Mouse (Mus musculus): ENCODE results near the gene Msi2.
A peak's percentile ranks its signal among the peaks of the same experiment; 100 is the strongest.

Msi2 gene

GRCm38 (mm10) chr11:88369898-88370297 is 348.4 kb downstream of the Msi2 start:
- no peak for DNase-seq (ENCODE audit: low read depth, low spot score)

GRCm38 (mm10) chr11:88367501-88367900 is 350.8 kb downstream of the Msi2 start:
- DNase-seq (ENCODE audit: low read depth, low spot score): no peak

DNA sequence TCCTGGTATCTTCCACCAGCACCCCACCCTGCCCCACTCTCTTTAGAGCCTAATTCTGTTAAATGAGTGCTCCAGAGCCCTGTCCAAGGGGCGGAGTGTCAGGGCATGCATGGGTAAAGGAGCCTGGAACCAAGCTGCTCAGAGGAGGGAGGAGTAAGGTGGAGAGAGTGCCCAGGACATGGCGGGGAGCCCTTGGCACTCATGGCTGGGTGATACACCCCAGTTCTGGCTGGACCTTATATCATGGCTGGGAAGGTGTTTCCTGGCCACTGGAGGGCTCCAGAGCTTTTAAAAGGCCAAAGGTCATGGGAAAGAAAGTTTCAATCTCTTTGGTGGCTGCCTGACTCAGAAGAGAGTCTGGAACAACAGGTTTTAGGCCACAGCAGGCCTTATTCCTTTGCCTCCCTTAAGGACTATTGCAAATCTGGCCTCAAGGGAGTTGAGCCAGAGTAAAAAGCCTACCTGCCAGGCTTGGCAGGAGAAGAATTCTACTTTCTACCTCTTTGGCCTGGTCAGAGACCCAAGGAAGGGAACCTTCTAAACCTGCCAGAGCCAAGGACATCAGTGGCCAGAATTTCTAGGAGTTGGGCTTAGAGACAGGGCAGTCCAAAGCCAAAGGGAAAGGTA is 352.3 kb downstream of the Msi2 start:
- DNase-seq (ENCODE audit: low read depth, low spot score): no peak

- DNase-seq (ENCODE audit: low read depth, low spot score): no peak
Measured at GRCm38 (mm10) chr11:88364231-88364630, 354.1 kb downstream of the Msi2 start.

GRCm38 (mm10) chr11:88363481-88363880 is 354.8 kb downstream of the Msi2 start:
- DNase-seq (ENCODE audit: low read depth, low spot score): no peak

GRCm38 (mm10) chr11:88359736-88360135 is 358.6 kb downstream of the Msi2 start:
- no peak for DNase-seq (ENCODE audit: low read depth, low spot score)

- DNase-seq (ENCODE audit: low read depth, low spot score): no peak
Measured at GRCm38 (mm10) chr11:88357325-88357724, 361.0 kb downstream of the Msi2 start.

DNA sequence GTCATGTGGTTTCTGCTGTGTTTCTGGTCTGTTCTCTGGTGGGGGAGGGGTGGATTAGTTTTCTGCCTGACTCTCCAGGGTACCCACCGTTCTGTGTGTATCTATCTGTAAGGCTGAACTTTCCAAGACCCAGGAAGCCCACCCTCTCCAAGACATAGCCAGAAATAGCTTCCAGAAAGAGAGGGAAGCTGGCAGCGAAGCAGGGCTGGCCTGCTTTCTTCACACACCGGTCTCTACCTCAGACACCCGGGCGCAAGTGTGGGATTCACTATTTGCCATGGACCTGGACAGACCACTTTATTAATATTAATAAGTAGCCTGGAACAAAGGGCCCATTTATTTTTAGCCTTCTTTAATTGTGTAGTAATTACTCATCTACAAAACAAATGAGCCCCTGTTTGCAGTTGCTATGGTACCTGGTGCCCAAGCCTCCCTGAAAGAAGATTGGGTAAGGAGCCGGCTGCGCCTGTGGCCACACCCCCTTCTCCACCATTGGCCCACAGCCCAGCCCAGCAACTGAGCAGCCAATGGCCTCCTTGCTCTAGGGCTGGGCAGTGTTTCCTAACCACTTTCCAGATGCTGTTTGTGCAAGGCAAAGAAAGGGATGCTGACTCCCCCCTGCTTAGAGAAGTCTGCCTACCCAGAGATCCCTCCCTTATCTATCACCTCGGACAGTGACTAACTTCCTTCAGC is 361.6 kb downstream of the Msi2 start:
- peak; percentile 53 for DNase-seq (ENCODE audit: low read depth, low spot score)

DNA sequence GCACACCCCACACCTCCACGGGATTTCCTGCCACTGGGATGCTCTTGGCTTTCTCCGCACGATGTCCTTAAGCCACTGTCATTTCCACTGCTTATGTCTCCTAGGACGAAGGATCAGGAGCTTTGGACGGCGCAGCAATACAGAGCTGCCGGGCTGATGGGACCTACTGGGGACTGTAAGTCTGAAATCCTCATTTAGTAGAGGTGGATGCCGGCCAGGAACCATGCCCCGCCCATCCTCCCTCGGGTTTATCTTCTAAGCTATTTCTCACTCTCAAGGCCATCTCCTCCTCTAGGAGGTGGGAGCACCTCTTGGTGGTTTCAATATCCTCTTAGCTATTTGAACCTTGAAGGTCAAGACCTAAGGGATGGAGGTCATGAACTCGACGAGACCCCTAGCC is 362.3 kb downstream of the Msi2 start:
- peak; percentile 29 for DNase-seq (ENCODE audit: low read depth, low spot score)

DNA sequence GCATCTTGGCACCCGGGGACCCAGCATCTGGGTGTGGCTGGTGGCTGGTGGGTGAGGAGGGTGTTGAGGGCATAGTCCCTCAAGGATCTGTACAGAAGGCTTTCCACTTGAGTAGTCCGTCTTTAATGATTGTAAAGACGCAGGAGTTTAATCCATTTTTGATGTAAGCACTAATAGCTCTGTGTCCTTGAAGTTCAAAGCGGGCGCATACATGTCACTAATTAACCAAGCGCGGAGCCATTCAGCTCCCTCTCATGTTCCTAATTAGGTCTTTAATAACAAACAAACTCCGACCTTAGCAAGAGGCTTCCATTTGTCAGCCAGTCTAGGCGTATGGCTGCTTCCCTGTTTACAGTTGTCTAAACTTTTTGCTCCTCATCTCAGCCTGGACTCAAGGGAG is 363.5 kb downstream of the Msi2 start:
- no peak for DNase-seq (ENCODE audit: low read depth, low spot score)

- DNase-seq (ENCODE audit: low read depth, low spot score): no peak
Measured at GRCm38 (mm10) chr11:88351722-88352473, 366.4 kb downstream of the Msi2 start.

DNA sequence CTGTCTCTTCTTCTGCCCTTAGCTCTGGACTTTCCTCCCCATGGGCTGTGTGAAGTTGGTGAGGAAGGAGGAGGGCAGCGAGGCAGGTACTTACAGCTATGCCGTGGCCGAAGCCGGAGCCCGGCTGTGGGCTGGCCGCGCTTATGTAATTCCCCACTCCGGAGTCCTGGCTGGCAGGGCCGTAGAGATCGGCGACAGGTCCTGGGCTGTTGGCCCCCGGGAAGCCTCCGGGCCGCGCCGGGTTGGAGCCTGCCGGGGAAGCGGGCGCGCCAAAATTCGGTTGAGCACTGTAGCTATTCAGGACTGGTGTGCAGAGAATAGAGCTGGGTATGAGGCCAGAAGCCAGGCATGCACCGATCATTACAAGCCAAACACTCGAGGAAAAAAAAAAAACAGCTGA is 369.6 kb downstream of the Msi2 start:
- no peak for DNase-seq (ENCODE audit: low read depth, low spot score)

DNA sequence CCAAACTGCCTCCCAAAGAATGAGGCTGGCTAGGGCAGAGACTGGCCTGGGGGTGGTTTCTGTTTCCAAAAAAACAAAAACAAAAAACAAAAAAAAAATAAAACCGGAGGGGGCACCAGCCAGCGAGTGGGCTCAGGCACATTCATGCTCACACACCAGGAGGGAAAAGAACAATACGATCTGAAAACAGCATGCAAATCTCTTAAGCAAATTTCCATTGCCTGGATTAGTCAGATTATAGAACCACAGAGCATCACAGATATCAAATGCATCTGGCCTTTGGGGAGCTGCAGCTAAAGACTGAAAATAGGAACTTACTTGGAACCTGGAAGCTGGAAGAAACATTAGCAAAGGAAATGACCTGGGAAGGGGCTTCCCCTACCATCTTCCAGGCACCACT is 370.3 kb downstream of the Msi2 start:
- DNase-seq (ENCODE audit: low read depth, low spot score): no peak

GRCm38 (mm10) chr11:88346066-88346465 is 372.2 kb downstream of the Msi2 start:
- no peak for DNase-seq (ENCODE audit: low read depth, low spot score)

- no peak for DNase-seq (ENCODE audit: low read depth, low spot score)
Measured at GRCm38 (mm10) chr11:88337926-88338325, 380.4 kb downstream of the Msi2 start.

DNA sequence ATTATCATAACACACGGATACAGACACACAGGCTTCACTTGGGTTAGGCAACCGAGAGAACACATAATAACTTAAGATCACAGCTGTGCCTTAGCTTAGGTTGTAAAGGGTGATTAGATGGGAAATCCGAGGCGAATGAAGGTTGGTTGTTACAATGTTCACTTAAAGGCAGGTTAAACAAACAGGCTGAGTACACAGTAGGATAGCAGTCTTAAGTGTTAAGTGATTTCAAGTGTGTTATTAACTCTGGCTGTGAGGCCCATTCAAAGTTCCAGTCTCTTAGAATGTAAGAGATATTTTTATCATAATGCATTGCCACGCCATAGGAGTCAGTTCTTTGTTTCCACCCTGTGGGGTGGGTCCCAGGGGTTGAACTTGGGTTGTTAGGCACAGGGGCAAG is 383.4 kb downstream of the Msi2 start:
- no peak for DNase-seq (ENCODE audit: low read depth, low spot score)

DNA sequence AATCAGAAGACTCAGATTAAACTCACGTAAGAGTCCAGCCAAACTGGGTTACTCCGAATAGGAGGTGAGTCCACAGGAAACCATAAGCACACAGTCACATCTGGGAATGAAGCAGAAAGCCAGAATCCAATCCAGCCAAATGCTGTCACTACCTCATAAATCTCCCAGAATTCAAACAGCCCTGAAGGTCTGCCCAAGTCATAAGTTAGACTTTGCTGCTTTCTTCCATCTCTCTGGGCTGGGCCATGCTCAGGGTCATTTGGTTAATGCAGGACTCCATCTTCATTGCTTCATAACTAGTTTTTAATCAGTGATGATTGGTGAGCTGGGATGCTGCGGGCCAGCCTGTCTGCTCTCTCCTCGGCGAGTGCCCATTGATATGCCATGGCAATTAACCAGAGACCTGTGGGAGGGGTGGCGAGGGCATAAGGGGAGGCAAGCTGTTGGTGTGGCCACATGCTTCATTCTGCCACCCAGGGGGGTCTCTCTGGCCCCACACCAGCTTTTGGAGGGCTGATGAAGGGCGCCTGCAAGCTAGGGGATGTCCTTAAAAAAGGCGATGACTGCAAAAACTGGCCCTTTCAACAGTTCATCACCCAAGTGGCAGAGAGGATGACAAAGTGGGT is 385.9 kb downstream of the Msi2 start:
- no peak for DNase-seq (ENCODE audit: low read depth, low spot score)

GRCm38 (mm10) chr11:88331722-88332121 is 386.6 kb downstream of the Msi2 start:
- DNase-seq (ENCODE audit: low read depth, low spot score): no peak

GRCm38 (mm10) chr11:88330799-88331198 is 387.5 kb downstream of the Msi2 start:
- no peak for DNase-seq (ENCODE audit: low read depth, low spot score)

GRCm38 (mm10) chr11:88328813-88329595 is 389.3 kb downstream of the Msi2 start:
- DNase-seq (ENCODE audit: low read depth, low spot score): no peak

DNA sequence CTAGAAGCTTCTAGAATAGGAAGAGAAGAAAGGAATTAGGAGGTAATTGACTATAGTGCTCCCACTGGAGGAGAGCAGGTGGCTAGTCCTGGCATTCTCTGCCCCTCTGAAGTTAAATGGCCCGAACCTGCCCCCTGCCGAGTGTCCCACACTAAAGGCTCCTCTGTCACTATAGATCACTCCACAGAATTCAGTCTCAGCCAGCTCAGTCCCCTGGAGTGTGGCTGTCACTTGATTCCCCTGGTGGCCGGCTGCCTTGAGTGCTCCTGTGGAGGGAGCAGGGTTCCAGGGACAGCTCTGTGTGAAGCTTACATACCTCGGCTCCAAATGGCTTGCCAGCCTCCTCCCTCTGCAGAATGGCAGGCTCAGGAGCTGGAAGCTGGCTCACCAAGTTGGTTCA is 391.3 kb downstream of the Msi2 start:
- no peak for DNase-seq (ENCODE audit: low read depth, low spot score)

DNA sequence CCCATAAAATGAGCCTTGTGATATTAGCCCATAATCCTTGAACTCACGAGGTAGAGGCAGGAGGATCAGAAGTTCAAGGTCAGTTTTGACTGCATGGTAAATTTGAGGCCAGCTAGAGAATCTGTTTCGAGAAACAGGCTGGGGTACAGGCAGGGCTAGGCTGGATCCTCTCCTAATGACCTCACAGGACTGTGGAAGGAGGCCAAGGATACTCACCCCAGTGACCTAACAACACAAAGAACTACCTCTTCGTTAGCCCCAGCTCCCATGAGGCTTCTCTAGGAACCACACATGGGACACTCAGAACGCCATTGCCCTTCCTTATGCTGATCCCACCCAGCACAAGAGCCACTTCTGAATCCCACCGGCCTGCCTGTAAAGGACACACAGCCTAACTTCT is 399.5 kb downstream of the Msi2 start:
- no peak for DNase-seq (ENCODE audit: low read depth, low spot score)

All from ES-CJ7 (cell line).